Mouse (Mus musculus) liver, embryonic 18 days (tissue): ENCODE results near the gene Ccl20. TPM values are rescaled to one million over a fixed set of nuclear protein-coding genes. Genes with fewer than 3 reads are reported as not detected.

Source experiments
- polyA plus RNA-seq: library from polyadenylated mRNA; depleted of rRNA; stranded (reverse); fragments of >200 nt; gene quantifications from 2 replicates; pipeline ENCODE4 v1.2.3, GENCODE M21; 2012; rRNA removed

The Ccl20 gene
- 0.16 and 0.19 TPM in 2 replicates for polyA plus RNA-seq

DNA sequence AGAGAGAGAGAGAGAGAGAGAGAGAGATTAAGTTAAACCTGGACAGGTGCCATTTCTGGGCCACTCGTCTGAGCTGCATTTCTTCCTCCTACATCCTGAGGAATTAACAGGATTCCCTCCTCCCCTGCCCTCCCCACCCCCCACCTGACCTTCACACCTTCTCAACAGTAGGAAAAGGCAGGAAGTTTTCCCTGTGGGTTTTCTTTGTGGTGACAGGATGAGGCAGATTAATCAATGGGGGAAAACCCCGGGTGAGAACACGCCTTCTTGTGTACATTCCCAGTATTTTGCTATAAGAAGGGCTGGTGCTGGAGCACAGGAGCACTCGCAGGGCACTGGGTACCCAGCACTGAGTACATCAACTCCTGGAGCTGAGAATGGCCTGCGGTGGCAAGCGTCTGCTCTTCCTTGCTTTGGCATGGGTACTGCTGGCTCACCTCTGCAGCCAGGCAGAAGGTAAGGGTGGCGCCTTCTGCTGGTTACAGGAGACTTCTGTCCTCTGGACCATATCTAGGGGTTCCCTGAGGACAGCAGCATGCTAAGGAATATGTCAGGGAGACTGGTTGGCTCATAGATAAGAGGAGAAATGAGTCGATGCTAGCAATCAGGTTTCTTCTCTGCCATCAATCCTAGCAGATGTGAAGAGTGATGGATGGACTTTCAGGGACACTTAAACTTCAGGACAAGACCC, at the start of gene Ccl20:
Ccl20 (plus strand) TSS at position 320 of the 691 bp plus-strand sequence.

DNA sequence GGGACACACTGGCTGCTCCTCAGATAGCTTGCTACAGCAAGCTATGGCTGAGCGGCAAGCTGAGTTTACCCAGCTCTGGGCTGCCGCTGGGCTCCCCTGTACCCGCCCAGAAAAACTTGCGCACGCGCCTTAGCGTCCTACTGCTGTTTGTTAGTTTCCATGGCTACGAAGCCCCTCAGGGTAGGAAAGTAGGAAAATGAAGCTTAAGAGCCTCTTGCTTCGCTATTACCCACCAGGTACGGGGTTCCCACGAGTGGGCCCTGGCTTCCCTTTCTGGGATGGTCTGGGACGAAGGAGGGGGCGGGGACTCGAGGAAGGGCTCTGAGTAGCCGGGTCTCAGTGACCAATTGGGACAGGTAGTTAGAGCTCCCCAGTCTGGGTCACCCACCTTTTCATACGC, 43.0 kb downstream of the Ccl20 start, which contains the start of gene Daw1:
Daw1 (plus strand) TSS at position 150 of the 400 bp plus-strand sequence.

Other genes starting within 250 kb of the Ccl20 start
- gene A030005L19Rik, start 203.4 kb upstream of the Ccl20 start, polyA plus RNA-seq, result 0.78 and 0.95 TPM in 2 replicates
- gene A030014E15Rik, start 191.8 kb upstream of the Ccl20 start, polyA plus RNA-seq, result 0.04 and 0.09 TPM in 2 replicates
- not detected in 2 replicates for gene Gm6217, start 185.4 kb upstream of the Ccl20 start, polyA plus RNA-seq
- not detected in 2 replicates for gene A030003K21Rik, start 173.4 kb upstream of the Ccl20 start, polyA plus RNA-seq
- gene Gm7544, start 160.8 kb upstream of the Ccl20 start, polyA plus RNA-seq, result not detected in 2 replicates
- not detected in 2 replicates for gene Gm47955, start 156.5 kb upstream of the Ccl20 start, polyA plus RNA-seq
- gene Gm47959, start 116.2 kb upstream of the Ccl20 start, polyA plus RNA-seq, result not detected in 2 replicates
- gene Slc19a3, start 78.3 kb upstream of the Ccl20 start, polyA plus RNA-seq, result 0.10 and 0.13 TPM in 2 replicates
- not detected in 2 replicates for gene Krtap28-10, start 74.3 kb upstream of the Ccl20 start, polyA plus RNA-seq
- gene Gm47969, start 71.8 kb upstream of the Ccl20 start, polyA plus RNA-seq, result not detected in 2 replicates
- not detected in 2 replicates for gene A030005K14Rik, start 57.4 kb upstream of the Ccl20 start, polyA plus RNA-seq
- 0.07 TPM in 1 of 2 replicates, not detected in the other for gene Krtap28-13, start 55.8 kb upstream of the Ccl20 start, polyA plus RNA-seq
- gene Daw1, start 43.0 kb downstream of the Ccl20 start, polyA plus RNA-seq, result 0.03 TPM in 1 of 2 replicates, not detected in the other